27 mouse cellular contexts compared by ENCODE assay signal in the genomic region with DNA sequence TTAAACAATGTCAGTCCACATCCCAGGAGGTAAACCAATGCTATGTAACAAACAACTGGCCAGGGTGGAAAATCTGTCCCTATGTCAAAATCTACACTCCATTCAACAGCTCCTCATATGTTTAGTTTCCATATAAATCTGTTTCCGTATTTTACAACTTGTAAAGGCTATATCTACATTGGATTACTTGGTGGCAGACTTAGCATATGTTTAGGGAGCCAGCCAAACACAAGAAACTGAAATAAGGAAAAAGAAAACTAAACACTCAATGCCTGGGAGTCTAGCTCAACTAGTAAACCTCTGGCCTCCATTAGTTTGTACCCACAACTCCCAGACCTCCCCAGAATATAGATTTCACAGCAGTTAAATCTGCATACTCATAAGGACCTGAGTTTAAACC.
"Had no signal": no experiment of that assay in that cellular context is flagged by ENCODE, and none has a peak within 500 bp of the region (broad histone marks: within the 10 kb centered on the region; RNA-seq: fewer than 3 reads in every experiment).

No protein-coding gene starts in this region.

- H3K4me1 ChIP-seq: heart, embryonic 10.5 days; heart, embryonic 12.5 days; hindbrain, embryonic 10.5 days; hindbrain, embryonic 12.5 days; kidney, embryonic 15.5 days; limb, embryonic 13.5 days; limb, embryonic 15.5 days; liver, embryonic 12.5 days had no signal

- H3K36me3 ChIP-seq: heart, embryonic 10.5 days; heart, embryonic 12.5 days; hindbrain, embryonic 10.5 days; hindbrain, embryonic 12.5 days; kidney, embryonic 15.5 days; limb, embryonic 13.5 days; limb, embryonic 15.5 days; liver, embryonic 12.5 days had no signal

- H3K27ac ChIP-seq: heart, embryonic 10.5 days; hindbrain, embryonic 10.5 days; hindbrain, embryonic 12.5 days; hindbrain, embryonic 14.5 days; kidney, embryonic 15.5 days; kidney, postnatal 0 days; limb, embryonic 13.5 days; limb, embryonic 15.5 days; liver, embryonic 12.5 days; liver, embryonic 14.5 days had no signal

- H3K4me3 ChIP-seq: heart, embryonic 10.5 days; heart, embryonic 12.5 days; hindbrain, embryonic 10.5 days; hindbrain, embryonic 12.5 days; kidney, embryonic 15.5 days; limb, embryonic 13.5 days; limb, embryonic 15.5 days; liver, embryonic 12.5 days had no signal

- H3K9me3 ChIP-seq: heart, embryonic 10.5 days; hindbrain, embryonic 10.5 days; hindbrain, embryonic 12.5 days; kidney, embryonic 15.5 days; limb, embryonic 13.5 days; limb, embryonic 15.5 days; liver, embryonic 12.5 days had no signal

- ATAC-seq: hindbrain, embryonic 16.5 days; intestine, embryonic 16.5 days; liver, embryonic 12.5 days had no signal

- H3K27me3 ChIP-seq: heart, embryonic 12.5 days; hindbrain, embryonic 12.5 days; kidney, embryonic 15.5 days; limb, embryonic 13.5 days; limb, embryonic 15.5 days; liver, embryonic 12.5 days had no signal

- DNase-seq: gastrocnemius, postnatal 14 days; gastrocnemius, postnatal 36 days; heart, adult 18-20 months; heart, postnatal 10 days; heart, postnatal 4 days; kidney, adult 11 months; kidney, adult 2 months; kidney, adult 9 months; kidney, postnatal 14 days; kidney, postnatal 36 days; layer of hippocampus, adult 9-11 months; layer of hippocampus, postnatal 36 days; left cerebral cortex, postnatal 4 days; lung, adult 18-20 months had no signal

- H3K4me2 ChIP-seq: heart, embryonic 12.5 days; hindbrain, embryonic 12.5 days; hindbrain, embryonic 14.5 days; kidney, embryonic 15.5 days; limb, embryonic 13.5 days; limb, embryonic 15.5 days; liver, embryonic 12.5 days had no signal

- H3K9ac ChIP-seq: heart, embryonic 12.5 days; hindbrain, embryonic 12.5 days; hindbrain, embryonic 14.5 days; kidney, embryonic 15.5 days; limb, embryonic 13.5 days; limb, embryonic 15.5 days; liver, embryonic 12.5 days; liver, embryonic 14.5 days had no signal
